Mouse (Mus musculus): ENCODE data around the gene Myom1. TPM values are rescaled to one million over a fixed set of nuclear protein-coding genes. Genes with fewer than 3 reads are reported as not detected.

The Myom1 gene
- total RNA-seq, 2 experiments from 2014 or later: 0.05 to 1.2 TPM

GRCm38 (mm10) chr17:71053134-71053708 is 50.8 kb downstream of the Myom1 start:
- ATAC-seq (replicated peaks; ENCODE audit: poor library complexity, severe bottlenecking): no peak

GRCm38 (mm10) chr17:71055203-71055894 is 52.9 kb downstream of the Myom1 start:
- ATAC-seq (replicated peaks; ENCODE audit: poor library complexity, severe bottlenecking): no peak

GRCm38 (mm10) chr17:71056405-71056804 is 54.0 kb downstream of the Myom1 start:
- ATAC-seq (replicated peaks; ENCODE audit: poor library complexity, severe bottlenecking): peak; percentile 87

- no peak for ATAC-seq (replicated peaks; ENCODE audit: poor library complexity, severe bottlenecking)
Observed at GRCm38 (mm10) chr17:71057758-71058157, 55.3 kb downstream of the Myom1 start.

- no peak for ATAC-seq (replicated peaks; ENCODE audit: poor library complexity, severe bottlenecking)
Observed at GRCm38 (mm10) chr17:71059213-71059612, 56.8 kb downstream of the Myom1 start.

GRCm38 (mm10) chr17:71062049-71062560 is 59.7 kb downstream of the Myom1 start:
- ATAC-seq (replicated peaks; ENCODE audit: poor library complexity, severe bottlenecking): no peak

GRCm38 (mm10) chr17:71062870-71063602 is 60.6 kb downstream of the Myom1 start:
- no peak for ATAC-seq (replicated peaks; ENCODE audit: poor library complexity, severe bottlenecking)

- peak; percentile 61 for ATAC-seq (replicated peaks; ENCODE audit: poor library complexity, severe bottlenecking)
Observed at GRCm38 (mm10) chr17:71064463-71065014, 62.1 kb downstream of the Myom1 start.

- ATAC-seq (replicated peaks; ENCODE audit: poor library complexity, severe bottlenecking): no peak
Observed at GRCm38 (mm10) chr17:71065127-71065526, 62.7 kb downstream of the Myom1 start.

GRCm38 (mm10) chr17:71069176-71069575 is 66.7 kb downstream of the Myom1 start:
- ATAC-seq (replicated peaks; ENCODE audit: poor library complexity, severe bottlenecking): no peak

- ATAC-seq (replicated peaks; ENCODE audit: poor library complexity, severe bottlenecking): no peak
Observed at GRCm38 (mm10) chr17:71071958-71072357, 69.5 kb downstream of the Myom1 start.

GRCm38 (mm10) chr17:71074386-71074785 is 72.0 kb downstream of the Myom1 start:
- ATAC-seq (replicated peaks; ENCODE audit: poor library complexity, severe bottlenecking): no peak

- ATAC-seq (replicated peaks; ENCODE audit: poor library complexity, severe bottlenecking): peak; percentile 46
Observed at GRCm38 (mm10) chr17:71081986-71082385, 79.6 kb downstream of the Myom1 start.

- peak; percentile 88 for ATAC-seq (replicated peaks; ENCODE audit: poor library complexity, severe bottlenecking)
Observed at GRCm38 (mm10) chr17:71086969-71087368, 84.5 kb downstream of the Myom1 start.

GRCm38 (mm10) chr17:71087396-71088153 is 85.1 kb downstream of the Myom1 start:
- peak; percentile 23; the same call in 1 of the 2 replicates for ATAC-seq (replicated peaks; ENCODE audit: poor library complexity, severe bottlenecking)

- ATAC-seq (replicated peaks; ENCODE audit: poor library complexity, severe bottlenecking): no peak
Observed at GRCm38 (mm10) chr17:71088154-71088521, 85.7 kb downstream of the Myom1 start.

- ATAC-seq (replicated peaks; ENCODE audit: poor library complexity, severe bottlenecking): peak; percentile 14; the same call in 1 of the 2 replicates
Observed at GRCm38 (mm10) chr17:71088991-71089434, 86.6 kb downstream of the Myom1 start.

- no peak for ATAC-seq (replicated peaks; ENCODE audit: poor library complexity, severe bottlenecking)
Observed at GRCm38 (mm10) chr17:71089781-71090480, 87.5 kb downstream of the Myom1 start.

GRCm38 (mm10) chr17:71091024-71091423 is 88.6 kb downstream of the Myom1 start:
- no peak for ATAC-seq (replicated peaks; ENCODE audit: poor library complexity, severe bottlenecking)

All from granulocyte monocyte progenitor cell, adult 5-6 weeks (primary cell).